Mouse (Mus musculus) midbrain, embryonic 15.5 days (tissue): ENCODE measurements around the gene Gm49711. TPM values are rescaled to one million over a fixed set of nuclear protein-coding genes. Genes with fewer than 3 reads are reported as not detected.
"Not testable (repeated sequence)": the region's sequence is repeated elsewhere in the genome, so short reads cannot be mapped to it uniquely, and the experiment has no call there.

Source experiments
- ATAC-seq: fragments of 200-750 bp; cut with Nextera tagmentation; replicated peaks from 2 replicates; pipeline ENCODE4 v1.8.0; 2017; ENCODE audit warnings: moderate TSS enrichment
- H3K27ac ChIP-seq: fragments of 300-500 bp; sonication (generic); 2 replicates; pipeline ENCODE4 v1.5.1; 2015; ENCODE audit warnings: mild to moderate bottlenecking, inconsistent platforms
- H3K27me3 ChIP-seq: fragments of 300-500 bp; sonication (generic); replicated peaks from 2 replicates; pipeline ENCODE4 v1.6.1; 2015; ENCODE audit warnings: inconsistent platforms
- H3K36me3 ChIP-seq: fragments of 300-500 bp; sonication (generic); replicated peaks from 2 replicates; pipeline ENCODE4 v1.6.1; 2015; ENCODE audit warnings: inconsistent platforms
- H3K4me1 ChIP-seq: fragments of 300-500 bp; sonication (generic); 2 replicates; pipeline ENCODE4 v1.6.1; 2015; ENCODE audit warnings: inconsistent platforms
- H3K4me2 ChIP-seq: fragments of 300-500 bp; sonication (generic); 2 replicates; pipeline ENCODE4 v1.6.1; 2015; ENCODE audit warnings: inconsistent platforms, mild to moderate bottlenecking, moderate library complexity
- H3K4me3 ChIP-seq: fragments of 300-500 bp; sonication (generic); 2 replicates; pipeline ENCODE4 v1.5.1; 2015; ENCODE audit warnings: mild to moderate bottlenecking, inconsistent platforms
- H3K9ac ChIP-seq: fragments of 300-500 bp; sonication (generic); 2 replicates; pipeline ENCODE4 v1.6.1; 2015; ENCODE audit warnings: mild to moderate bottlenecking, inconsistent platforms
- H3K9me3 ChIP-seq: fragments of 300-500 bp; sonication (generic); 2 replicates; pipeline ENCODE4 v1.6.1; 2016; ENCODE audit warnings: inconsistent platforms
- WGBS: fragments of 180-500 bp; shearing (Covaris S2); methylation state at CpG from one replicate; pipeline ENCODE4 v1.1.7; 2015; ENCODE audit warnings: mixed read lengths; 5-methylcytosine and 5-hydroxymethylcytosine counted together
- polyA plus RNA-seq: library from polyadenylated mRNA; unstranded; fragments of >200 nt; fragmentation: Nextera tagmentation; extraction: Ambion mirVana; gene quantifications from 2 replicates; pipeline ENCODE4 v1.2.1, GENCODE M21; 2015

Gene Gm49711
- polyA plus RNA-seq, 1 experiment from 2014 or later: 0.72 TPM

- Histone ChIP-seq H3K27me3 (no peaks in the 10 kb centered on the region), H3K27ac (no peak overlapping the region), H3K4me1 (peaks cover 7% of the 10 kb centered on the region), H3K4me2 (no peak overlapping the region), H3K4me3 (no peak overlapping the region), H3K36me3 (no peaks in the 10 kb centered on the region), H3K9ac (no peak overlapping the region), H3K9me3 (no peaks in the 10 kb centered on the region)
- WGBS: 78% methylated on average over 4 of the region's 4 CpGs
- ATAC-seq: no peak
Observed at GRCm38 (mm10) chr16:92163545-92163944, 105.4 kb downstream of the Gm49711 start.

GRCm38 (mm10) chr16:92176052-92176451 lies 117.9 kb downstream of the Gm49711 start:
- WGBS: 66% methylated on average over 1 of the region's 1 CpGs

DNA sequence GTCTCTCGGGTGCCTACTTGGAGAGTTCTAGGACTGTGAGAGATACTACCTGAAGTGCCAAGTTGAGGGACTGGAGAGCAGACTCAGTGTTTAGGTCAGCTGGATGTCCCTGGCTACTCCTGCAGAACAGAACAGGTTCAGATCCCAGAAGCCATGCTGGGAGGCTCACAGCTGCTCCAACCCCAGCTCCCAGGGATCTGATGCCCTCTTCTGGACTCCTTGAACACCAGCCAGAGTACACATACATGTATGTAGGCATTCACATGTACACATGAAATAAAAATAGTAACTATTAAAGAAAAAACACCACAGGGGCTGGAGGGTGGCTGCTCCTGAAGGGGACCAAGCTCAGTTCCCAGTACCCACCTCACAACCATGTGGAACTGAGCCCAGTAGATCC lies 119.6 kb downstream of the Gm49711 start:
- H3K9me3 ChIP-seq: no peaks in the 10 kb centered on the region
- H3K9ac ChIP-seq: no peak overlapping the region
- no peaks in the 10 kb centered on the region for H3K4me1 ChIP-seq
- H3K27me3 ChIP-seq: no peaks in the 10 kb centered on the region
- H3K27ac ChIP-seq: no peak overlapping the region
- ATAC-seq: no peak
- H3K4me3 ChIP-seq: no peak overlapping the region
- H3K36me3 ChIP-seq: no peaks in the 10 kb centered on the region
- H3K4me2 ChIP-seq: no peak overlapping the region
- 87% methylated on average over 1 of the region's 1 CpGs for WGBS

More at GRCm38 (mm10) chr16:92176052-92176451, 117.9 kb downstream of the Gm49711 start:
- Histone ChIP-seq H3K9ac (no peak overlapping the region), H3K4me1 (no peaks in the 10 kb centered on the region), H3K4me2 (no peak overlapping the region), H3K27me3 (no peaks in the 10 kb centered on the region), H3K27ac (no peak overlapping the region), H3K9me3 (no peaks in the 10 kb centered on the region), H3K36me3 (no peaks in the 10 kb centered on the region), H3K4me3 (no peak overlapping the region)
- no peak for ATAC-seq

DNA sequence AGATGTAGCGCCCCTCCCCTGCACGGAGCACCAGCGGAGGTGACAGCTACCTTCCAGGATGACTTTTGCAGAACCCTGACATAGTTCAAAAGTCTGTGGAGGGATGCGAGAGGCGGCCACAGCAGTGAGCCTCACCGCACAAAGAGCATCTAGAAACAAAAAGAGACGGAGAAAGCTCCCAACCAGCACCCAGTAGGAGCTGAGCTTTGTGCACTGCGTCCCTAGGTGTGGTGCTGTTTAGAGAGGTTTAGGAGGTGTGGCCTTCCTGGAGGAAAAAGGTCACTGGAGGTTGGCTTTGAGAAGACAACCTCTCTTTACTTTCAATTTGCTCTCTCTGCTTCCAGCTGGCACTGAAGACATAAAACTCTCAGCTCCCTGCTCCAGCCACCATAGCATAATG lies 121.2 kb downstream of the Gm49711 start:
- no peak overlapping the region for H3K9ac ChIP-seq
- 65% methylated on average over 8 of the region's 8 CpGs for WGBS
- no peak overlapping the region for H3K4me3 ChIP-seq
- ATAC-seq: no peak
- H3K4me2 ChIP-seq: no peak overlapping the region
- H3K36me3 ChIP-seq: no peaks in the 10 kb centered on the region
- H3K4me1 ChIP-seq: no peaks in the 10 kb centered on the region
- no peaks in the 10 kb centered on the region for H3K27me3 ChIP-seq
- H3K9me3 ChIP-seq: no peaks in the 10 kb centered on the region
- H3K27ac ChIP-seq: no peak overlapping the region

- no peaks in the 10 kb centered on the region for H3K36me3 ChIP-seq
- no peak overlapping the region for H3K27ac ChIP-seq
- H3K4me3 ChIP-seq: no peak overlapping the region
- H3K4me1 ChIP-seq: no peaks in the 10 kb centered on the region
- no peak overlapping the region for H3K4me2 ChIP-seq
- H3K9me3 ChIP-seq: no peaks in the 10 kb centered on the region
- WGBS: 64% methylated on average over 4 of the region's 4 CpGs
- ATAC-seq: no peak
- H3K9ac ChIP-seq: no peak overlapping the region
- no peaks in the 10 kb centered on the region for H3K27me3 ChIP-seq
Observed at GRCm38 (mm10) chr16:92183477-92183876, 125.4 kb downstream of the Gm49711 start.

DNA sequence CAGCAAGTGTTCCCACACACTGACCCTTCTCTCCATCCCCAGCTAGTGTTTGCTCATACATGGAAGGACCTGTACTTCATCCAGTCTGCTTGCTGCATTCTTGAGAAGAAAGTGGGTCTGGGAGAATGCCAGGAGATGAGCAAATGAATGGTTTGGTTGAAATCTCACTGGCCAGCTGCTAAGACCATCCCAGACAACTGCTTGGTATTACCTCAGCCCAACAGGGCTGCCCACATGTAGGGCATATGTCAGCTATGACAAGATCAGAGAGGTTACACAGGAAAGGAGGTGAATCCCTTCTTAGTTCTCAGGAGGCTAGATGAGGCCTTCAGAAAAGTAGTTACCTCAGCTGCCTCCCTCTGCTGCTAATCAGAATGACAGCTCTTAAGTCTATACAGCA lies 132.5 kb downstream of the Gm49711 start:
- ATAC-seq: no peak
- Histone ChIP-seq H3K36me3 (no peaks in the 10 kb centered on the region), H3K4me2 (no peak overlapping the region), H3K9me3 (no peaks in the 10 kb centered on the region), H3K9ac (no peak overlapping the region), H3K4me1 (no peaks in the 10 kb centered on the region), H3K27ac (no peak overlapping the region), H3K27me3 (no peaks in the 10 kb centered on the region), H3K4me3 (no peak overlapping the region)

- H3K4me3 ChIP-seq: no peak overlapping the region
- 79% methylated on average over 6 of the region's 6 CpGs for WGBS
- no peaks in the 10 kb centered on the region for H3K27me3 ChIP-seq
- no peak overlapping the region for H3K4me2 ChIP-seq
- no peaks in the 10 kb centered on the region for H3K4me1 ChIP-seq
- no peak overlapping the region for H3K9ac ChIP-seq
- no peak for ATAC-seq
- H3K9me3 ChIP-seq: no peaks in the 10 kb centered on the region; the same call in 1 of the 2 replicates
- H3K36me3 ChIP-seq: no peaks in the 10 kb centered on the region
- no peak overlapping the region for H3K27ac ChIP-seq
Observed at GRCm38 (mm10) chr16:92195094-92195493, 137.0 kb downstream of the Gm49711 start.

DNA sequence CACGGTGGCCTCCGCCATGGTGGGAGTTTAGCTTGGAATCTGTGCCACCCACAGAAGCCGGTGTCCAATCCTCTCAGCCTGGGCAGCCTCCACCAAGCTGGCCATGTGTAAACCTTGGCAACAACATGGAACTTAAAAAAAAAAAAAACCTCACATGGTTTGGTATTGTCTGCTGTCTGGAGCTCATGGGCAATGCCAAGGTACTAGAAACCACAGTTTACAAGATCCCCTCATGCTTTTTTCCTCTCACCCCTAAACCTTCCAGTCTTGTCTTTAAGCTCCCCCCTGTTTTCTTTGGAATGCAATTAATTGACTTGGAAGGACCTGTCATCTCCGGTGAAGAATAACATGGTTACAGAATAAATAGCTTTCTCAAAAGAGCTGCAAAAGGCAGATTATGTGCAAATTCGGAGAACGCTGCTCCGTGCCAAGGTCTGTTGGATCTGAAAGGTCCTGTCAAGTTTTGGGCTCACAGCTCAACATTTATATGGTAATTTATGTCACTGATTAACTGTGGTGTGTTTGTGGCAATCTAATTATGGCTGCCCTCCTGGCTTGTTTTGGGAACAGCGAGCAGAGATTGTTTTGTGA lies 138.7 kb downstream of the Gm49711 start:
- 0 out of 2 replicates have a peak, but pooled peaks have one; percentile 37 for ATAC-seq
- no peaks in the 10 kb centered on the region for H3K4me1 ChIP-seq
- H3K36me3 ChIP-seq: no peaks in the 10 kb centered on the region
- 60% methylated on average over 8 of the region's 8 CpGs for WGBS
- no peak overlapping the region for H3K9ac ChIP-seq
- no peak overlapping the region for H3K4me3 ChIP-seq
- no peaks in the 10 kb centered on the region for H3K27me3 ChIP-seq
- no peaks in the 10 kb centered on the region; the same call in 1 of the 2 replicates for H3K9me3 ChIP-seq
- H3K4me2 ChIP-seq: no peak overlapping the region
- no peak overlapping the region for H3K27ac ChIP-seq

DNA sequence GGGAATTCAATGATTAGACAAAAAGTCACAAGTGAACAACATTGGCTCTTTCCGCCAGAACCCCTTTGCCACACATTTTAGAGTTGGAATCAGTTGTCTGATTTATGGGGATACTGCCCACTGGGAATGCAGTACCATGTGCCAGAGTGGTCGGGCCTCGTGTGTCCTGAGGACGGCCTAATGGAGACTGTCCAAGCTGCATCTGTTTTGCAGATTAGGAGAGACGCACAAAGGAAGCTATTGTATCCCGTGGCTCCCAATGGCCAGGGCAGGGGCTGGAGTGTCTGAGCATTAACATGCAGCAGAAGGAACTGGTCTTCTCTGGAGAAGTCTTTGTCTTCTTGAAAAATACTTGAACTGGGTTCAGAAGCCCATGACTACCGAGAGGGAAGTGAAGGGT lies 142.5 kb downstream of the Gm49711 start:
- no peak overlapping the region for H3K4me3 ChIP-seq
- peaks cover 3% of the 10 kb centered on the region; the same call in 1 of the 2 replicates for H3K4me1 ChIP-seq
- H3K9me3 ChIP-seq: no peaks in the 10 kb centered on the region; the same call in 1 of the 2 replicates
- WGBS: 37% methylated on average over 7 of the region's 7 CpGs
- peak; percentile 70 for ATAC-seq
- H3K36me3 ChIP-seq: no peaks in the 10 kb centered on the region
- H3K9ac ChIP-seq: no peak overlapping the region
- H3K27ac ChIP-seq: no peak overlapping the region
- no peaks in the 10 kb centered on the region for H3K27me3 ChIP-seq
- no peak overlapping the region for H3K4me2 ChIP-seq

- Histone ChIP-seq H3K4me3 (no peak overlapping the region), H3K27me3 (no peaks in the 10 kb centered on the region), H3K9ac (no peak overlapping the region), H3K36me3 (no peaks in the 10 kb centered on the region), H3K9me3 (no peaks in the 10 kb centered on the region), H3K4me1 (peaks cover 3% of the 10 kb centered on the region; the same call in 1 of the 2 replicates), H3K27ac (no peak overlapping the region), H3K4me2 (no peak overlapping the region)
- 82% methylated on average over 8 of the region's 8 CpGs for WGBS
- ATAC-seq: no peak
Observed at GRCm38 (mm10) chr16:92203599-92203998, 145.5 kb downstream of the Gm49711 start.

GRCm38 (mm10) chr16:92209291-92209781 lies 151.2 kb downstream of the Gm49711 start:
- Histone ChIP-seq H3K4me3 (no peak overlapping the region), H3K36me3 (no peaks in the 10 kb centered on the region), H3K4me2 (no peak overlapping the region), H3K9ac (no peak overlapping the region), H3K27me3 (no peaks in the 10 kb centered on the region), H3K27ac (no peak overlapping the region), H3K9me3 (no peaks in the 10 kb centered on the region), H3K4me1 (peaks cover 3% of the 10 kb centered on the region; the same call in 1 of the 2 replicates)
- WGBS: 84% methylated on average over 5 of the region's 5 CpGs
- no peak for ATAC-seq

- not testable (repeated sequence) for H3K27ac ChIP-seq, H3K36me3 ChIP-seq, H3K27me3 ChIP-seq, H3K9me3 ChIP-seq, H3K4me3 ChIP-seq, ATAC-seq, H3K4me2 ChIP-seq, H3K4me1 ChIP-seq, H3K9ac ChIP-seq
- WGBS: 67% methylated on average over 5 of the region's 5 CpGs
Observed at GRCm38 (mm10) chr16:92210316-92210715, 152.2 kb downstream of the Gm49711 start.

- H3K36me3 ChIP-seq, ATAC-seq, H3K9ac ChIP-seq, H3K27ac ChIP-seq, H3K27me3 ChIP-seq, H3K4me1 ChIP-seq, H3K4me3 ChIP-seq, H3K9me3 ChIP-seq, H3K4me2 ChIP-seq: not testable (repeated sequence)
- 70% methylated on average over 1 of the region's 1 CpGs for WGBS
Observed at GRCm38 (mm10) chr16:92213911-92214310, 155.8 kb downstream of the Gm49711 start.
